Mouse (Mus musculus): Measurements from ENCODE around the gene Igll1.

DNA sequence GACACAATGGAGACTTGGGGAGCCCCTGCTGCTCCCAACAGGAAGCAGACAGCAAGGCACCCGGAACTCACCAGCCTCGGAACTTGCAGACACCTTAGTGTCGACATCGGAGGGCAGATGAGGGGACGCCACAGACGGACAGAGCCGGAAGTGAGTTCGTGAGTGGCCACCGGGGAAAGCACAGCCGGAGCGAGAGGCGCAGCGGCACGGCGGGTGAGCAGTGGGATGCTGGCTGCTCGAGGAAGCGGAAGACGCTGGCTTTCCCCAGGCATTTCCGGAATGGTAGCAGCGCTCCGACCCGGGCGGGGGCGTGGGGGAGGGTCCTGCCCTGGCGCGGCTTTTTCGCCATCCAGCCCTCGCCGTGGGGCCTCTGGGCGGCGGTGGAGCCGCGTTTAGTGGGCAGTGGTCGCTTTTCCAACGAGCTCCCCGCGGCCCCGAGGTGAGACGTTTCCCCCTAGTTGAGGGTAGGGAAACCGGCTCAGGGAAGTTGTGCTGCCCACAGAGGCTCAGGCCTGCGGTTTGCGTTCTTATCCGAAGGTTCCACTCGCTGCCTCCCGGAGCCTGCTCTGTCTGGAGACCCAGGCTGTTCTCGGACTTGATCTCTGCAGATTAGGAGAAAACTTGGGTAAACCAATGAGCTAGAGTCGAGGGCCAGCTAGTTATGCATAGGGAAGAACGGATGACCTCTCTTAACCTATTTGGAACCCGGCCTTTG is 7.0 kb upstream of the Igll1 start, which contains the start of the genes Top3b and Vpreb1:
- peak; percentile 57 for TF ChIP-seq CTCF (IDR thresholded peaks at IDR 0.05)
- peak; percentile 86 for TF ChIP-seq POLR2A (IDR thresholded peaks at IDR 0.05; ENCODE audit: insufficient read depth, low read depth, low read length)
- TF ChIP-seq EP300 (IDR thresholded peaks at IDR 0.05; ENCODE audit: insufficient read depth, low read depth, low read length) = peak; percentile 85

Measured in heart, adult 2 months (tissue).